Mouse (Mus musculus) spleen, postnatal 10 days (tissue): ENCODE data around the gene Mcfd2.

Experiments
- DNase-seq, 2 experiments: peaks; one replicate each; pipeline ENCODE4 v3.0.0; 2021 to 2022; ENCODE audit warnings: low spot score in 2 of 2

Gene Mcfd2

GRCm38 (mm10) chr17:87236725-87237650 is 28.7 kb downstream of the Mcfd2 start:
- no peak for DNase-seq

GRCm38 (mm10) chr17:87235019-87235418 is 30.7 kb downstream of the Mcfd2 start:
- DNase-seq, result no peak

- no peak for DNase-seq
These were observed 37.9 kb downstream of the Mcfd2 start for GRCm38 (mm10) chr17:87227878-87228277.

GRCm38 (mm10) chr17:87226079-87226640 is 39.6 kb downstream of the Mcfd2 start:
- DNase-seq, result no peak

- DNase-seq, result no peak
These were observed 40.4 kb downstream of the Mcfd2 start for GRCm38 (mm10) chr17:87225384-87225783.

- no peak for DNase-seq
These were observed 41.3 kb downstream of the Mcfd2 start for GRCm38 (mm10) chr17:87224461-87224860.

- DNase-seq, result no peak
These were observed 46.3 kb downstream of the Mcfd2 start for GRCm38 (mm10) chr17:87219456-87219855.

GRCm38 (mm10) chr17:87214523-87214922 is 51.2 kb downstream of the Mcfd2 start:
- no peak for DNase-seq

- DNase-seq, result no peak
These were observed 55.2 kb downstream of the Mcfd2 start for GRCm38 (mm10) chr17:87210525-87210924.

GRCm38 (mm10) chr17:87206885-87207284 is 58.9 kb downstream of the Mcfd2 start:
- DNase-seq, result no peak
